18 mouse cellular contexts compared by ENCODE assay signal in the genomic region with DNA sequence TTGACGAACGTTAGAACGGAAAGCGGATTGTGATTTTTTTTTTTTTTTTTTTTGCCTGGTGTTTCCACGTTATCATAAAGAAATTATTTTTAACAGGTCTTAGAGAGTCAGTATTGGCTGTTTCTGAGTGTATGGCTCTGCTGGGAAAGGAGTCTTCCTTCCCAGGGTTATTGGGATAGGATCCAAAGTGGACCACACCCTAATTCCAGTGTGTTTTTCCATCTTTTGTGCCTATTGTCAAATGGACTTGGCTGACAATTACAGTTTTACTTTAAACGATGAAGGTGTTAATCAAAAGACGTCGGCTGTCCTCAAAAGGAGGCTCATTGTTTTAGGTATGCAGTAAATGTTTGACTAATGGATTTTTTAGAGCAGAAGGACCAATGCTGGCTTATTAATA. TPM values are rescaled to one million over a fixed set of nuclear protein-coding genes. Genes with fewer than 3 reads are reported as not detected.
DNase-seq lines count a peak whose midpoint lies in the region; ATAC-seq and TF ChIP-seq lines count a peak whose summit lies in the region.
"Had no signal": no experiment of that assay in that cellular context is flagged by ENCODE, and none has a peak within 500 bp of the region (broad histone marks: within the 10 kb centered on the region; RNA-seq: fewer than 3 reads in every experiment).

No protein-coding gene starts in this region.

- no peak overlapping the region for H3K4me3 ChIP-seq in heart, embryonic 10.5 days
- no peak overlapping the region for H3K4me3 ChIP-seq in hindbrain, postnatal 0 days (ENCODE audit: low read length)
- H3K4me3 ChIP-seq in hindbrain, embryonic 11.5 days (ENCODE audit: low read depth, low read length): no peak overlapping the region
- H3K4me3 ChIP-seq in midbrain, embryonic 13.5 days (replicated peaks): peak overlapping the region; percentile 30; the same call in 1 of the 2 replicates
- no peak overlapping the region for H3K4me3 ChIP-seq in midbrain, embryonic 11.5 days (ENCODE audit: low read depth, low read length)
- H3K4me3 ChIP-seq: embryonic facial prominence, embryonic 15.5 days; limb, embryonic 12.5 days; liver, embryonic 12.5 days; neural tube, embryonic 12.5 days had no signal

- H3K9ac ChIP-seq in hindbrain, postnatal 0 days (replicated peaks; ENCODE audit: low read length): no peak overlapping the region
- no peak overlapping the region for H3K9ac ChIP-seq in hindbrain, embryonic 11.5 days (ENCODE audit: low read depth, low read length)
- no peak overlapping the region for H3K9ac ChIP-seq in midbrain, embryonic 13.5 days (replicated peaks)
- H3K9ac ChIP-seq in midbrain, embryonic 11.5 days (ENCODE audit: low read length): no peak overlapping the region
- H3K9ac ChIP-seq: embryonic facial prominence, embryonic 15.5 days; limb, embryonic 12.5 days; liver, embryonic 12.5 days; lung, embryonic 14.5 days; neural tube, embryonic 12.5 days had no signal

- 80% methylated on average over 8 of the region's 8 CpGs for WGBS in heart, embryonic 10.5 days
- 52% methylated on average over 8 of the region's 8 CpGs for WGBS in hindbrain, postnatal 0 days
- 75% methylated on average over 8 of the region's 8 CpGs for WGBS in hindbrain, embryonic 11.5 days
- 55% methylated on average over 8 of the region's 8 CpGs for WGBS in midbrain, embryonic 13.5 days
- WGBS in midbrain, embryonic 11.5 days: 73% methylated on average over 8 of the region's 8 CpGs

- no peaks in the 10 kb centered on the region for H3K9me3 ChIP-seq in heart, embryonic 10.5 days
- no peaks in the 10 kb centered on the region for H3K9me3 ChIP-seq in hindbrain, postnatal 0 days (ENCODE audit: low read length)
- no peaks in the 10 kb centered on the region for H3K9me3 ChIP-seq in hindbrain, embryonic 11.5 days (ENCODE audit: control insufficient read depth, low read length)
- H3K9me3 ChIP-seq in midbrain, embryonic 13.5 days: no peaks in the 10 kb centered on the region
- no peaks in the 10 kb centered on the region for H3K9me3 ChIP-seq in midbrain, embryonic 11.5 days (ENCODE audit: control insufficient read depth, low read length)
- H3K9me3 ChIP-seq: embryonic facial prominence, embryonic 15.5 days; limb, embryonic 12.5 days; liver, embryonic 12.5 days; neural tube, embryonic 12.5 days had no signal

- no peak overlapping the region for H3K4me2 ChIP-seq in hindbrain, postnatal 0 days (ENCODE audit: low read depth, low read length)
- H3K4me2 ChIP-seq in hindbrain, embryonic 11.5 days (replicated peaks; ENCODE audit: low read depth, low read length): no peak overlapping the region
- peak overlapping the region; percentile 42 for H3K4me2 ChIP-seq in midbrain, embryonic 13.5 days (replicated peaks)
- H3K4me2 ChIP-seq in midbrain, embryonic 11.5 days: no peak overlapping the region
- H3K4me2 ChIP-seq: embryonic facial prominence, embryonic 15.5 days; limb, embryonic 12.5 days; liver, embryonic 12.5 days; lung, embryonic 14.5 days; neural tube, embryonic 12.5 days had no signal

- H3K36me3 ChIP-seq in heart, embryonic 10.5 days: no peaks in the 10 kb centered on the region
- H3K36me3 ChIP-seq in hindbrain, postnatal 0 days (ENCODE audit: insufficient read depth, low read length): no peaks in the 10 kb centered on the region
- H3K36me3 ChIP-seq in hindbrain, embryonic 11.5 days (ENCODE audit: control insufficient read depth, insufficient read depth, low read length): no peaks in the 10 kb centered on the region
- H3K36me3 ChIP-seq in midbrain, embryonic 13.5 days: no peaks in the 10 kb centered on the region
- H3K36me3 ChIP-seq in midbrain, embryonic 11.5 days (ENCODE audit: control insufficient read depth, insufficient read depth, low read length): no peaks in the 10 kb centered on the region
- H3K36me3 ChIP-seq: embryonic facial prominence, embryonic 15.5 days; limb, embryonic 12.5 days; neural tube, embryonic 12.5 days had no signal

- H3K4me1 ChIP-seq in heart, embryonic 10.5 days: peaks cover 16% of the 10 kb centered on the region
- H3K4me1 ChIP-seq in hindbrain, postnatal 0 days (ENCODE audit: insufficient read depth, low read length): 0 out of 2 replicates have a peak, but pooled peaks cover 9% of the 10 kb centered on the region
- peaks cover 5% of the 10 kb centered on the region; the same call in 1 of the 2 replicates for H3K4me1 ChIP-seq in hindbrain, embryonic 11.5 days (replicated peaks; ENCODE audit: control insufficient read depth, insufficient read depth, low read length)
- peaks cover 53% of the 10 kb centered on the region for H3K4me1 ChIP-seq in midbrain, embryonic 13.5 days (replicated peaks)
- H3K4me1 ChIP-seq in midbrain, embryonic 11.5 days (ENCODE audit: control insufficient read depth, insufficient read depth, low read length): peaks cover 21% of the 10 kb centered on the region

- no peak for TF ChIP-seq CTCF in hindbrain, postnatal 0 days (IDR thresholded peaks at IDR 0.05; ENCODE audit: low read depth)

- no peak for ATAC-seq in hindbrain, postnatal 0 days
- ATAC-seq in hindbrain, embryonic 11.5 days (ENCODE audit: low FRiP score): no peak
- ATAC-seq in midbrain, embryonic 13.5 days: no peak
- no peak for ATAC-seq in midbrain, embryonic 11.5 days (ENCODE audit: low FRiP score)
- ATAC-seq: inflammation-experienced regulatory T-cells, adult 6 months; liver, embryonic 12.5 days had no signal

- no peaks in the 10 kb centered on the region for H3K27me3 ChIP-seq in heart, embryonic 10.5 days (ENCODE audit: insufficient read depth, poor library complexity, severe bottlenecking)
- no peaks in the 10 kb centered on the region for H3K27me3 ChIP-seq in hindbrain, postnatal 0 days (ENCODE audit: insufficient read depth, low read length)
- no peaks in the 10 kb centered on the region for H3K27me3 ChIP-seq in hindbrain, embryonic 11.5 days (ENCODE audit: control insufficient read depth, insufficient read depth, low read length)
- H3K27me3 ChIP-seq in midbrain, embryonic 13.5 days: no peaks in the 10 kb centered on the region
- H3K27me3 ChIP-seq in midbrain, embryonic 11.5 days (ENCODE audit: control insufficient read depth, insufficient read depth, low read length): no peaks in the 10 kb centered on the region
- H3K27me3 ChIP-seq: embryonic facial prominence, embryonic 15.5 days; limb, embryonic 12.5 days; liver, embryonic 12.5 days; neural tube, embryonic 12.5 days had no signal

- no peak overlapping the region for H3K27ac ChIP-seq in heart, embryonic 10.5 days
- H3K27ac ChIP-seq in hindbrain, postnatal 0 days: 0 out of 2 replicates have a peak overlapping the region, but pooled peaks have one; percentile 54
- H3K27ac ChIP-seq in hindbrain, embryonic 11.5 days (ENCODE audit: low read depth, low read length): no peak overlapping the region
- H3K27ac ChIP-seq in midbrain, embryonic 13.5 days: peak overlapping the region; percentile 89
- H3K27ac ChIP-seq in midbrain, embryonic 11.5 days (ENCODE audit: low read depth, low read length): no peak overlapping the region
- H3K27ac ChIP-seq: embryonic facial prominence, embryonic 15.5 days; limb, embryonic 12.5 days; liver, embryonic 12.5 days; neural tube, embryonic 12.5 days; stomach, postnatal 0 days had no signal

- peak; percentile 89 for DNase-seq in heart, adult 11 months
- no peak for DNase-seq in heart, embryonic 10.5 days (ENCODE audit: low spot score)
- DNase-seq in hindbrain, postnatal 0 days (ENCODE audit: low spot score): no peak
- no peak for DNase-seq in hindbrain, embryonic 11.5 days (ENCODE audit: low spot score)
- DNase-seq in midbrain, embryonic 11.5 days (ENCODE audit: low spot score, missing footprints): no peak
- no peak for DNase-seq in adrenal gland, postnatal 25 days
- DNase-seq: cerebellum, adult 2 months; cerebellum, postnatal 36 days; kidney, adult 8-10 months; lung, embryonic 14.5 days; thymus, postnatal 14 days had no signal

RNA-seq across cellular contexts. Expression of a gene that starts 1.8 kb away (rescaled TPM):
- polyA plus RNA-seq in heart, embryonic 10.5 days (2016; fragmentation: Nextera tagmentation; extraction: Ambion mirVana): 390 and 445 TPM in 2 replicates
- total RNA-seq in hindbrain, postnatal 0 days (2014; rRNA removed): 861 and 986 TPM in 2 replicates
- polyA plus RNA-seq in hindbrain, postnatal 0 days (2015; fragmentation: Nextera tagmentation; extraction: Ambion mirVana): 287 and 288 TPM in 2 replicates
- 804 and 817 TPM in 2 replicates for polyA plus RNA-seq in hindbrain, embryonic 11.5 days (2014; fragmentation: Nextera tagmentation; extraction: Ambion mirVana)
- 616 and 667 TPM in 2 replicates for polyA plus RNA-seq in midbrain, embryonic 13.5 days (2015; fragmentation: Nextera tagmentation; extraction: Ambion mirVana)
- 999 and 1,044 TPM in 2 replicates for polyA plus RNA-seq in midbrain, embryonic 11.5 days (2014; fragmentation: Nextera tagmentation; extraction: Ambion mirVana)
- 802 and 854 TPM in 2 replicates for total RNA-seq in adrenal gland, postnatal 25 days (2021)

Comparison
In these comparisons a context has a peak if more than half of its experiments do, and no peak if none do; other contexts are left out.
1. H3K27ac ChIP-seq: peak in hindbrain, postnatal 0 days (single experiment) and midbrain, embryonic 13.5 days (single experiment); none in heart, embryonic 10.5 days (single experiment), hindbrain, embryonic 11.5 days (single experiment) and midbrain, embryonic 11.5 days (single experiment).